Mouse (Mus musculus): ENCODE measurements around the gene Iyd.

DNA sequence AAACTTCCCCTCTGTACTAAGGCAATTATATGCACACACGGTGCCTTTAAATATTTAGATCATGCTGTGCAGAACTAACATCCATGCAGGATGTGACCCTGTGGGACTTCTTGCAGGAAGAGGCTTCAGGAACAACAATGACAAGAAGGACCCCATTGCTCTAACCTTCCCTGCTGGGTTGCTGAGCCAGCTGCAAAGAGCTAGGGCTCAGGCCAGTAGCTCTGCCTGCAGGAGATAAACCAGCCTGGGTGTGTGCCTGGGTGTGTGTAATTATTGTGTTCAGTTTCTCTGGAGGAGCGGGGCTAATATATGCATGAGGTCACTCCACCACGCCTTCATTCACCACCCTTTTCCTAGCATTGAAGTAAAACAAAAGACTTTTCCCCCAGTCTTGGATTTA lies 51.8 kb downstream of the Iyd start:
- no peak for TF ChIP-seq CTCF (conservative IDR thresholded peaks at IDR 0.05; ENCODE audit: low read length)
- no peak for TF ChIP-seq POU5F1 (IDR thresholded peaks at IDR 0.05; ENCODE audit: borderline replicate concordance, low read length)

Data from E14TG2a.4 (cell line).